9 mouse cellular contexts compared by ENCODE assay signal in the genomic region with DNA sequence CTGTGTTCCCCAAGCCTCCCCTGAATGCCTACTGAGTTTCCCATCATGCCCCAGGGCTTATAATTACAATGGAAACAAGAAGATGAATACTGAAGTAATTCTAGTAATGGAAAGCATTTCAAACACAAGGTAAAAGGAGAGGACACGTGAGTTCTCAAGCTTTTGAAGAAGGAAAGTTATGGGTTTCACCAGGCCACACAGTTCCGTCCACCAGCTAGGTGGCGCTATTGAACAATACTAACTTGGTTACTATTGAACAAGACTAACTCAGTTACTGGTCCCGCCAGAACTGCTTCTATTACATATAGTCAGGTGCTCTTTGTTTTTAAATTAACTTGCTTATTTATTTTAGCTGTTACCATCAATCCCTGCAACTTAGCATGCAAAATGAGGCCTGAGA.
DNase-seq lines count a peak whose midpoint lies in the region; ATAC-seq lines count a peak whose summit lies in the region.
"Had no signal": no experiment of that assay in that cellular context is flagged by ENCODE, and none has a peak within 500 bp of the region (broad histone marks: within the 10 kb centered on the region; RNA-seq: fewer than 3 reads in every experiment).

No protein-coding gene starts in this region.

- no peaks in the 10 kb centered on the region for H3K27me3 ChIP-seq in neural tube, embryonic 15.5 days (replicated peaks)
- H3K27me3 ChIP-seq in hindbrain, embryonic 14.5 days (ENCODE audit: control insufficient read depth, insufficient read depth, low read length), result no peaks in the 10 kb centered on the region
- H3K27me3 ChIP-seq in limb, embryonic 10.5 days (ENCODE audit: low read depth, poor library complexity, severe bottlenecking), result no peaks in the 10 kb centered on the region

- 19% methylated on average over 4 of the region's 4 CpGs for WGBS in neural tube, embryonic 15.5 days
- WGBS in hindbrain, embryonic 14.5 days, result 14% methylated on average over 4 of the region's 4 CpGs
- WGBS in limb, embryonic 10.5 days, result 20% methylated on average over 4 of the region's 4 CpGs

- H3K27ac ChIP-seq in neural tube, embryonic 15.5 days (replicated peaks), result no peak overlapping the region
- H3K27ac ChIP-seq in hindbrain, embryonic 14.5 days, result no peak overlapping the region
- no peak overlapping the region for H3K27ac ChIP-seq in limb, embryonic 10.5 days

- no peak overlapping the region for H3K4me3 ChIP-seq in neural tube, embryonic 15.5 days (replicated peaks)
- H3K4me3 ChIP-seq in hindbrain, embryonic 14.5 days (replicated peaks; ENCODE audit: low read length), result no peak overlapping the region
- no peak overlapping the region for H3K4me3 ChIP-seq in limb, embryonic 10.5 days
- H3K4me3 ChIP-seq: myocyte had no signal

- H3K9ac ChIP-seq in neural tube, embryonic 15.5 days (replicated peaks), result no peak overlapping the region
- no peak overlapping the region for H3K9ac ChIP-seq in hindbrain, embryonic 14.5 days

- no peak overlapping the region for H3K4me2 ChIP-seq in neural tube, embryonic 15.5 days
- no peak overlapping the region for H3K4me2 ChIP-seq in hindbrain, embryonic 14.5 days (replicated peaks)

- peak; percentile 40 for DNase-seq in neural tube, embryonic 10.5 days (ENCODE audit: extremely low spot score, low spot score)
- peak; percentile 69 for DNase-seq in adipocyte (ENCODE audit: low spot score)
- peak; percentile 85 for DNase-seq in embryo, embryonic 10 days (ENCODE audit: low spot score)
- DNase-seq in hindbrain, embryonic 14.5 days (ENCODE audit: low spot score), result peak; percentile 79
- DNase-seq in limb, embryonic 10.5 days (ENCODE audit: low spot score), result peak; percentile 51
- peak; percentile 21 for DNase-seq in retina, postnatal 7 days (ENCODE audit: low read depth, low spot score)
- DNase-seq in yolk sac, embryonic 10.5 days (ENCODE audit: low spot score), result no peak

- no peaks in the 10 kb centered on the region for H3K4me1 ChIP-seq in neural tube, embryonic 15.5 days
- no peaks in the 10 kb centered on the region for H3K4me1 ChIP-seq in hindbrain, embryonic 14.5 days (replicated peaks; ENCODE audit: control insufficient read depth, insufficient read depth, low read length)
- H3K4me1 ChIP-seq in limb, embryonic 10.5 days, result no peaks in the 10 kb centered on the region

- no peaks in the 10 kb centered on the region for H3K36me3 ChIP-seq in neural tube, embryonic 15.5 days
- H3K36me3 ChIP-seq in hindbrain, embryonic 14.5 days (replicated peaks; ENCODE audit: control insufficient read depth, insufficient read depth), result no peaks in the 10 kb centered on the region
- no peaks in the 10 kb centered on the region for H3K36me3 ChIP-seq in limb, embryonic 10.5 days

- no peak for ATAC-seq in neural tube, embryonic 15.5 days (ENCODE audit: low FRiP score)
- ATAC-seq in hindbrain, embryonic 14.5 days (ENCODE audit: low FRiP score), result no peak

- no peaks in the 10 kb centered on the region for H3K9me3 ChIP-seq in neural tube, embryonic 15.5 days (replicated peaks)
- no peaks in the 10 kb centered on the region for H3K9me3 ChIP-seq in hindbrain, embryonic 14.5 days (ENCODE audit: control insufficient read depth, low read length)
- H3K9me3 ChIP-seq in limb, embryonic 10.5 days (replicated peaks), result no peaks in the 10 kb centered on the region
